Mouse (Mus musculus): Measurements from ENCODE around the gene Nefh.
A peak's percentile ranks its signal among the peaks of the same experiment; 100 is the strongest.

The Nefh gene

GRCm38 (mm10) chr11:4949256-4950044, 1.6 kb upstream of the Nefh start:
- peak; percentile 61 for DNase-seq

DNA sequence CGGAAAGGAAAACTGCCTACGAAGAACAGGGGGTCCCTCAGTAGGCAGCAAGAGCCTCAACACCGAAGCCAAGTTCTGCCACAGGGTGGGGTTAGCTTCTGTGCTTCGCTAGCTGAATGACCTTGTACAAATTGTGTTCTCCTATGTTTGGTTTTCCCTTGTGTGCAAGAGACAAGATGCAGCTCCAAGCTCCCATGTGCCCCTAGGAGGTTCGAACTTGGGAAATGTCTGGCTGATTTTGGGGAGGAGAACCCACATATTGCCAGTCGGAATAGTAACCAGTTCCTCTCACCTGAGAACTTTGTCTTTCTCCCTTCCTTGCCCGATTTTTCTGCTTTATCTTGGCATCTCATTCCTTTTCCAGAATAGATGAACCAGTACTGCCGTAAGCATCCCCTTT, 928 bp upstream of the Nefh start:
- no peak for DNase-seq

GRCm38 (mm10) chr11:4946947-4947812, 684 bp downstream of the Nefh start:
- DNase-seq, result peak; percentile 30

GRCm38 (mm10) chr11:4946530-4946929, 1.3 kb downstream of the Nefh start:
- no peak for DNase-seq

- DNase-seq, result no peak
Observed at GRCm38 (mm10) chr11:4936243-4936642, 11.6 kb downstream of the Nefh start.

DNA sequence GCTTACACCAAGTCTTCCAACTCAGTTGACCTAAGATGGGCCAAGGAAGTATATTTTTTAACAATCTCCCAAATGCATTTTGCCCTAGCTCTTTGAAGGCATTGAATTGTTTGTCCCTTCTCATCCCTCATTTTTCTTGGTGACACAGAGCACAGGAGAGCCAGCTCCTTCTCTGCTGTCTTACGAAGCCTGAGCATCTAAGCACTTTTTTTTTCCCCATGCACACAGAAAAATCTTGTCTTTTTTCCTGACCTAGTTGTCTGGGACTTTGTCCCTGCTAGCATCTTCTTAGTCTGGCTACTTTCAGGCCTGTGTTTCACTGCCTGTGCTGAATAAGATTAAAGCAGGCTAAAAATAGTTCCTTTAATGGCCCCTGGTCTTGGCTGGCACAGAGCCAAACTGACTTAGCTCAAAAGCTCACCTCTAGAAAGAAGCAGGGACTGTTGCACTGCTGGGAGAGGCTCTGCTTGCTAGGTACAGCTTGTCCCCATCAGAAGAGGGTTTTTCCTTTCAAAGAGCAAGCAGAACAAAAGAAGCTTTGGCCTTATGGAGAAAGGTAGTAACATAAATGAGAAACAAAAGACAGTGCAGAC, 16.8 kb downstream of the Nefh start:
- peak; percentile 44 for DNase-seq

DNA sequence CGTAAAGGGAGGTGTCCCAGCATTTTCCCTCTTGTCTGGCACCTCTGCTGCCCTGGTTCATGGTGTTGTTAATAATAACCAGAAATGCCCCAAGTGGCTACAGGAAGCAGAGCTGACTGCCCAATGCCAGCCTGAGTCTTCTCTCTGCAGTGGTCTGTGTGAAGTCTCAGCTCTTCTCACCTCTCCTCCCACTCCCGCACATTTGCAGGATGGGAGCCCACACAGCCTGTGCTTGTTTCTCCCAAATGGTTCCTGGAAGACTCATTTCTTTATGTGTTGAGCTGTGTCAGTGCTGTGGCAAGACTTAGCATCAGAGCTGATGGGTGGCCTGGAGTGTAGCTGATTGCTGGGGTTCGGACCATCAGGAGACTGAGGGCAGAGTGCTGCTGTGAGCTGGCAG, 20.6 kb downstream of the Nefh start:
- no peak for DNase-seq

DNA sequence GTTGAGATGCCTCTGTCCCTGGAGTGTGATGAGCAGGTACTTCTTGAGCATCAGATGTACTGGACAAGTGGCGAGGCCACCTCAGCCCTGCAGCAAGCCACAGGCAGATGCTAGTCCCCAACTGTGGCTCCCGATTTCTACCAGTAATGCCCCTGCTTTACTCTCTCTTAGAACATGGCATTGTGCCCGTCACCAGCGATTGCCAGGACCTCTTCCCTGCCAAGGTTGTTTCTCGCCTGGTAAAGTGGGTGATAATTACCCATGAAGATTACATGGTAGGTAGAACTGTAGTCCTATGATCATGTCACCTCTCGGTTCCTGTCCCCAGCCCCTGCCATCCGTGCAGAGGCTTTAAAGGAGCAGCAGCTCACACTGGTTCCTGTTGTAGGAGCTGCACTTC, 26.1 kb downstream of the Nefh start:
- DNase-seq, result no peak

DNA sequence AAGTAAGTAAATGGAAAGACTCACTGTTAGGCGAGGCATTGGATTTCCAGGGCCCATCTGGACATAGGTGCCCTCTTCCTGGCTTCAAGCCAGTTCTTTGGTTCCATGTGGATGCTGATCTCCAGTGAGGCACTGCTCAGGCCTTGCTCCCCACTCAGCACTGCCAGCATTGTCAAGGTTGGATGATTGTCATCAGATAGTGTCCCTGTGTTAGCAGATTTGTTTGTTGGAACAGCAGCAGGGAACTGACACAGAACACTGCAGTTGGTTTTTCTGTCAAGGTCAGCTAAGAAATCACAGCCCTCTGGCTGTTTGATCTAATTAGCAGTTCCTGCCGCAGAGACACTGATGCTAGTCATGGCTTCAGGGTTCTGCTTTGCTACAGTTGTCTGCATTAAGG, 26.6 kb downstream of the Nefh start:
- no peak for DNase-seq

GRCm38 (mm10) chr11:4916068-4916467, 31.8 kb downstream of the Nefh start:
- DNase-seq, result peak; percentile 68

- no peak for DNase-seq
Observed at GRCm38 (mm10) chr11:4906231-4906630, 41.6 kb downstream of the Nefh start.

DNA sequence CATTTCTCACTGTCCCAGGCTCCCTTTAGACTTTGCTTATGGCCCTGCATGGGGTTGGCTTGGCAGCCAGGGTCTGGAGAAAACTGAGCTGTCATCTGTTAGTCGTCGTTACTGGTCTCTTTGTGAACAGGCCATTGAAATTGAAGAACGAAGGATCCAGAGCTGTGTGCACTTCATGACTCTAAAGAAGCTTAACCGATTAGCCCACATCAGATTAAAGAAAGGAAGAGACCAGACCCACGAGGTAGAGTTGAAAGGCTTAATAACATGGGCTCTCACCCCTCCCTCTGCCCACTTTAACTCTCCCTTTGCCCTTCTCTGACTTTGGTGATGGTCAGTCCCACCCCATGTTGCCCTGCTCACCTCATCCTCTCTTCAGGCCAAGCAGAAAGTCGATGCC, 45.9 kb downstream of the Nefh start:
- no peak for DNase-seq

DNA sequence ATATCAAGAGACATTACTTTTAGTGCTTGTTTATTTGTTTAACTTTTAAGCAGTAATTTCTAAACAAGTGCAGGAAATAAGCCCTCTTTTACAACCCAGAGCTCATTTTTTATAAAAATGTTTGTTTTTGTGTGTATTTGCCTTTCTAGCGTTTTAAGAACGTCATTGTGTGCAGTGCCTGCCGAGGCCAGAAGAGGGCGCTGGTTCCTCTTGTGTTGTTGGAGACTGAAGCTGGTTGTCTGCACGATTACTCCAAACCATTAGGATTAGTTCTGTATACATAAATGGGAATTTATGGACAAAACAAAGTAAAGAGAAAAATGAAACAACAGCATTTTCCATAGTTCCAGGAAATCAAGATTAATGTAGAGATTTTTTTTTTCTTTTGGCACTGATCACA, 47.4 kb downstream of the Nefh start:
- DNase-seq, result peak; percentile 7

- DNase-seq, result peak; percentile 79
Observed at GRCm38 (mm10) chr11:4894848-4895816, 52.7 kb downstream of the Nefh start, which contains the start of gene Thoc5. Thoc5 (plus strand) TSS chr11:4895320.
